Mouse (Mus musculus) hindbrain, embryonic 11.5 days (tissue): ENCODE results near the gene Arhgef2. TPM values are rescaled to one million over a fixed set of nuclear protein-coding genes. Genes with fewer than 3 reads are reported as not detected.
A peak's percentile ranks its signal among the peaks of the same experiment; 100 is the strongest.

Source experiments
- ATAC-seq: fragments of 200-750 bp; cut with Nextera tagmentation; 2 replicates; pipeline ENCODE4 v1.8.0; 2017; ENCODE audit warnings: mild to moderate bottlenecking, moderate TSS enrichment, moderate library complexity; ENCODE audit not compliant: low FRiP score
- DNase-seq: peaks from one replicate; pipeline ENCODE4 v3.0.0-alpha.2; 2015; ENCODE audit warnings: low spot score
- H3K27ac ChIP-seq: fragments of 300-500 bp; sonication (generic); 2 replicates; pipeline ENCODE4 v1.5.1; 2014; ENCODE audit warnings: mild to moderate bottlenecking, low read depth, low read length
- H3K27me3 ChIP-seq: fragments of 300-500 bp; sonication (generic); 2 replicates; pipeline ENCODE4 v1.6.1; 2014; ENCODE audit warnings: mild to moderate bottlenecking, low read length, moderate library complexity, mixed read lengths; ENCODE audit not compliant: control insufficient read depth, insufficient read depth
- H3K36me3 ChIP-seq: fragments of 300-500 bp; sonication (generic); 2 replicates; pipeline ENCODE4 v1.6.1; 2014; ENCODE audit warnings: mild to moderate bottlenecking, low read length, moderate library complexity, mixed read lengths; ENCODE audit not compliant: control insufficient read depth, insufficient read depth
- H3K4me1 ChIP-seq: fragments of 300-500 bp; sonication (generic); replicated peaks from 2 replicates; pipeline ENCODE4 v1.6.1; 2014; ENCODE audit warnings: low read length, mixed read lengths; ENCODE audit not compliant: control insufficient read depth, insufficient read depth
- H3K4me2 ChIP-seq: fragments of 300-500 bp; sonication (generic); replicated peaks from 2 replicates; pipeline ENCODE4 v1.6.1; 2014; ENCODE audit warnings: mild to moderate bottlenecking, low read depth, low read length
- H3K4me3 ChIP-seq: fragments of 300-500 bp; sonication (generic); 2 replicates; pipeline ENCODE4 v1.5.1; 2014; ENCODE audit warnings: low read depth, low read length
- H3K9ac ChIP-seq: fragments of 300-500 bp; sonication (generic); 2 replicates; pipeline ENCODE4 v1.6.1; 2014; ENCODE audit warnings: low read depth, low read length
- H3K9me3 ChIP-seq: fragments of 300-500 bp; sonication (generic); 2 replicates; pipeline ENCODE4 v1.6.1; 2016; ENCODE audit warnings: low read length; ENCODE audit not compliant: control insufficient read depth
- WGBS: fragments of 180-500 bp; shearing (Covaris S2); extraction: QIAGEN DNeasy Blood & Tissue Kit; methylation state at CpG from one replicate; pipeline ENCODE4 v1.1.7; 2014; 5-methylcytosine and 5-hydroxymethylcytosine counted together
- polyA plus RNA-seq: library from polyadenylated mRNA; unstranded; fragments of >200 nt; fragmentation: Nextera tagmentation; extraction: Ambion mirVana; gene quantifications from 2 replicates; pipeline ENCODE4 v1.2.1, GENCODE M21; 2014

The Arhgef2 gene
- polyA plus RNA-seq, 1 experiment from 2014 or later: 181 TPM

- no peak for ATAC-seq
- WGBS: 92% methylated on average over 19 of the region's 19 CpGs
- H3K27me3 ChIP-seq: no peaks in the 10 kb centered on the region
- no peak for DNase-seq
- no peak overlapping the region for H3K27ac ChIP-seq
- no peak overlapping the region for H3K4me3 ChIP-seq
- no peak overlapping the region for H3K4me2 ChIP-seq
- H3K9me3 ChIP-seq: no peaks in the 10 kb centered on the region
- H3K36me3 ChIP-seq: peaks cover 52% of the 10 kb centered on the region
- H3K9ac ChIP-seq: no peak overlapping the region
- H3K4me1 ChIP-seq: no peaks in the 10 kb centered on the region
Measured at GRCm38 (mm10) chr3:88635506-88636275, 29.9 kb downstream of the Arhgef2 start.

- DNase-seq (no peak), ATAC-seq (no peak)
- Histone ChIP-seq H3K4me3 (no peak overlapping the region), H3K4me2 (no peak overlapping the region), H3K9me3 (no peaks in the 10 kb centered on the region), H3K27me3 (no peaks in the 10 kb centered on the region), H3K27ac (no peak overlapping the region), H3K4me1 (no peaks in the 10 kb centered on the region), H3K36me3 (peaks cover 52% of the 10 kb centered on the region), H3K9ac (no peak overlapping the region)
- 95% methylated on average over 7 of the region's 8 CpGs for WGBS
Measured at GRCm38 (mm10) chr3:88636555-88636986, 30.8 kb downstream of the Arhgef2 start.

GRCm38 (mm10) chr3:88637134-88637533 is 31.4 kb downstream of the Arhgef2 start:
- ATAC-seq (no peak), DNase-seq (no peak)
- WGBS: 94% methylated on average over 5 of the region's 5 CpGs
- H3K4me2 ChIP-seq: no peak overlapping the region
- no peak overlapping the region for H3K9ac ChIP-seq
- no peaks in the 10 kb centered on the region for H3K4me1 ChIP-seq
- H3K36me3 ChIP-seq: peaks cover 51% of the 10 kb centered on the region
- H3K9me3 ChIP-seq: no peaks in the 10 kb centered on the region
- H3K27ac ChIP-seq: no peak overlapping the region
- no peaks in the 10 kb centered on the region for H3K27me3 ChIP-seq
- no peak overlapping the region for H3K4me3 ChIP-seq

- Histone ChIP-seq H3K36me3 (peaks cover 60% of the 10 kb centered on the region), H3K27me3 (no peaks in the 10 kb centered on the region), H3K4me1 (no peaks in the 10 kb centered on the region), H3K9me3 (no peaks in the 10 kb centered on the region), H3K27ac (no peak overlapping the region), H3K4me3 (no peak overlapping the region), H3K4me2 (no peak overlapping the region), H3K9ac (no peak overlapping the region)
- DNase-seq: no peak
- 93% methylated on average over 12 of the region's 12 CpGs for WGBS
- no peak for ATAC-seq
Measured at GRCm38 (mm10) chr3:88639239-88639638, 33.5 kb downstream of the Arhgef2 start.

- WGBS: 81% methylated on average over 1 of the region's 1 CpGs
- Histone ChIP-seq H3K27me3 (no peaks in the 10 kb centered on the region), H3K9ac (no peak overlapping the region), H3K36me3 (peaks cover 53% of the 10 kb centered on the region), H3K27ac (no peak overlapping the region), H3K4me1 (no peaks in the 10 kb centered on the region), H3K4me2 (no peak overlapping the region), H3K4me3 (no peak overlapping the region), H3K9me3 (no peaks in the 10 kb centered on the region)
- DNase-seq: peak; percentile 79
- no peak for ATAC-seq
Measured at GRCm38 (mm10) chr3:88640676-88641075, 34.9 kb downstream of the Arhgef2 start.

- H3K36me3 ChIP-seq: peaks cover 40% of the 10 kb centered on the region
- no peak overlapping the region for H3K9ac ChIP-seq
- no peak for ATAC-seq
- H3K9me3 ChIP-seq: no peaks in the 10 kb centered on the region
- H3K4me1 ChIP-seq: no peaks in the 10 kb centered on the region
- H3K27me3 ChIP-seq: no peaks in the 10 kb centered on the region
- H3K27ac ChIP-seq: no peak overlapping the region
- DNase-seq: no peak
- H3K4me3 ChIP-seq: no peak overlapping the region
- WGBS: 78% methylated on average over 5 of the region's 5 CpGs
- H3K4me2 ChIP-seq: no peak overlapping the region
Measured at GRCm38 (mm10) chr3:88643078-88643477, 37.3 kb downstream of the Arhgef2 start.

- Histone ChIP-seq H3K4me1 (no peaks in the 10 kb centered on the region), H3K27me3 (no peaks in the 10 kb centered on the region), H3K4me3 (no peak overlapping the region), H3K9me3 (no peaks in the 10 kb centered on the region), H3K4me2 (no peak overlapping the region), H3K36me3 (peaks cover 23% of the 10 kb centered on the region), H3K27ac (no peak overlapping the region), H3K9ac (no peak overlapping the region)
- 96% methylated on average over 12 of the region's 12 CpGs for WGBS
- DNase-seq: no peak
- ATAC-seq: no peak
Measured at GRCm38 (mm10) chr3:88645937-88646336, 40.2 kb downstream of the Arhgef2 start.

GRCm38 (mm10) chr3:88646426-88646995 is 40.7 kb downstream of the Arhgef2 start:
- WGBS: 82% methylated on average over 6 of the region's 6 CpGs
- no peak overlapping the region for H3K4me3 ChIP-seq
- H3K9ac ChIP-seq: no peak overlapping the region
- no peaks in the 10 kb centered on the region for H3K27me3 ChIP-seq
- H3K4me2 ChIP-seq: no peak overlapping the region
- DNase-seq (no peak), ATAC-seq (no peak)
- H3K36me3 ChIP-seq: peaks cover 21% of the 10 kb centered on the region
- H3K9me3 ChIP-seq: no peaks in the 10 kb centered on the region
- H3K27ac ChIP-seq: no peak overlapping the region
- H3K4me1 ChIP-seq: no peaks in the 10 kb centered on the region

GRCm38 (mm10) chr3:88647076-88647475 is 41.3 kb downstream of the Arhgef2 start:
- H3K27ac ChIP-seq: no peak overlapping the region
- H3K36me3 ChIP-seq: peaks cover 21% of the 10 kb centered on the region
- ATAC-seq (no peak), DNase-seq (no peak)
- H3K9me3 ChIP-seq: no peaks in the 10 kb centered on the region
- no peaks in the 10 kb centered on the region for H3K27me3 ChIP-seq
- no peaks in the 10 kb centered on the region for H3K4me1 ChIP-seq
- no peak overlapping the region for H3K4me3 ChIP-seq
- WGBS: 90% methylated on average over 3 of the region's 3 CpGs
- no peak overlapping the region for H3K9ac ChIP-seq
- H3K4me2 ChIP-seq: no peak overlapping the region
